Mouse (Mus musculus) cerebellum, postnatal 10 days (tissue): ENCODE measurements around the gene Lmod2.

Source experiments
- DNase-seq, 2 experiments: peaks; one replicate each; pipeline ENCODE4 v3.0.0; 2021; ENCODE audit warnings: mixed read lengths in 2 of 2

Gene Lmod2

GRCm38 (mm10) chr6:24597500-24597899 is at the start of gene Lmod2:
TSS of gene Lmod2 (plus strand) at chr6:24597762.
- DNase-seq: no peak

GRCm38 (mm10) chr6:24549801-24550200 is 47.8 kb upstream of the Lmod2 start:
- no peak for DNase-seq

- no peak for DNase-seq
Measured at GRCm38 (mm10) chr6:24552046-24552445, 45.5 kb upstream of the Lmod2 start.

- DNase-seq: no peak
Measured at GRCm38 (mm10) chr6:24554427-24555086, 43.0 kb upstream of the Lmod2 start.

- DNase-seq: no peak
Measured at GRCm38 (mm10) chr6:24555488-24555887, 42.1 kb upstream of the Lmod2 start.

GRCm38 (mm10) chr6:24564081-24564480 is 33.5 kb upstream of the Lmod2 start:
- peak; percentile 60 to 76 for DNase-seq

GRCm38 (mm10) chr6:24564886-24565285 is 32.7 kb upstream of the Lmod2 start:
- DNase-seq: peak; percentile 40 to 55

GRCm38 (mm10) chr6:24568963-24569362 is 28.6 kb upstream of the Lmod2 start:
- DNase-seq: no peak

- DNase-seq: no peak
Measured at GRCm38 (mm10) chr6:24569711-24570110, 27.9 kb upstream of the Lmod2 start.

GRCm38 (mm10) chr6:24570278-24570677 is 27.3 kb upstream of the Lmod2 start:
- no peak for DNase-seq

- no peak for DNase-seq
Measured at GRCm38 (mm10) chr6:24571126-24571525, 26.4 kb upstream of the Lmod2 start.

- no peak for DNase-seq
Measured at GRCm38 (mm10) chr6:24572431-24572830, 25.1 kb upstream of the Lmod2 start.

- DNase-seq: no peak
Measured at GRCm38 (mm10) chr6:24573319-24573718, 24.2 kb upstream of the Lmod2 start.

- no peak for DNase-seq
Measured at GRCm38 (mm10) chr6:24583456-24583855, 14.1 kb upstream of the Lmod2 start.

GRCm38 (mm10) chr6:24585431-24586310 is 11.9 kb upstream of the Lmod2 start:
- no peak for DNase-seq

GRCm38 (mm10) chr6:24586885-24587284 is 10.7 kb upstream of the Lmod2 start:
- peak; percentile 39 to 52 for DNase-seq

- no peak for DNase-seq
Measured at GRCm38 (mm10) chr6:24590282-24590681, 7.3 kb upstream of the Lmod2 start.

GRCm38 (mm10) chr6:24591525-24592218 is 5.9 kb upstream of the Lmod2 start:
- DNase-seq: no peak

GRCm38 (mm10) chr6:24599179-24599578 is 1.6 kb downstream of the Lmod2 start:
- DNase-seq: no peak

GRCm38 (mm10) chr6:24599639-24600038 is 2.1 kb downstream of the Lmod2 start:
- DNase-seq: no peak

GRCm38 (mm10) chr6:24600134-24600533 is 2.6 kb downstream of the Lmod2 start:
- no peak for DNase-seq

- no peak for DNase-seq
Measured at GRCm38 (mm10) chr6:24600726-24601125, 3.2 kb downstream of the Lmod2 start.

GRCm38 (mm10) chr6:24601668-24602067 is 4.1 kb downstream of the Lmod2 start:
- DNase-seq: no peak

- DNase-seq: no peak
Measured at GRCm38 (mm10) chr6:24602351-24602750, 4.8 kb downstream of the Lmod2 start.
